Mouse (Mus musculus): ENCODE measurements around the gene Dact1.

- TF ChIP-seq CTCF (conservative IDR thresholded peaks at IDR 0.05 in 1 of 2, IDR thresholded peaks at IDR 0.05 in 1 of 2; ENCODE audit: low read depth in 2 of 2, low read length in 2 of 2) = no peak
- TF ChIP-seq HCFC1 (IDR thresholded peaks at IDR 0.05; ENCODE audit: low read depth, low read length) = no peak
- TF ChIP-seq EP300 (IDR thresholded peaks at IDR 0.05; ENCODE audit: low read length) = no peak
These were observed 38.8 kb downstream of the Dact1 start for GRCm38 (mm10) chr12:71348401-71348896.

Measured in CH12.LX (cell line).